Mouse (Mus musculus) liver, adult 2 months (tissue): Measurements from ENCODE around the gene Lcn9.

Source experiments
- CTCF ChIP-seq: fragments of 200-500 bp; IDR thresholded peaks from 2 replicates; pipeline ENCODE4 v1.5.1; 2011; ENCODE audit warnings: low read depth, low read length, control low read depth
- POLR2A ChIP-seq: fragments of 200-500 bp; IDR thresholded peaks from 2 replicates; pipeline ENCODE4 v1.6.1; 2011; ENCODE audit warnings: low read length, control low read depth; ENCODE audit not compliant: insufficient read depth; ENCODE audit errors: extremely low read depth

- no peak for TF ChIP-seq CTCF
- TF ChIP-seq POLR2A: no peak
Measured at GRCm38 (mm10) chr2:25862038-25862437, 39.1 kb downstream of the Lcn9 start.
